Mouse (Mus musculus) T-helper 1 cell (primary cell): ENCODE measurements around the gene St6galnac6.

ENCODE experiments used
- in situ Hi-C: fragments of 300-600 bp; cut with MboI, MseI; formaldehyde crosslinking; loops from one replicate; pipeline ENCODE4 v1.15.1; 2025; ENCODE audit warnings: high pct_unique_total_duplicates

Gene St6galnac6

DNA sequence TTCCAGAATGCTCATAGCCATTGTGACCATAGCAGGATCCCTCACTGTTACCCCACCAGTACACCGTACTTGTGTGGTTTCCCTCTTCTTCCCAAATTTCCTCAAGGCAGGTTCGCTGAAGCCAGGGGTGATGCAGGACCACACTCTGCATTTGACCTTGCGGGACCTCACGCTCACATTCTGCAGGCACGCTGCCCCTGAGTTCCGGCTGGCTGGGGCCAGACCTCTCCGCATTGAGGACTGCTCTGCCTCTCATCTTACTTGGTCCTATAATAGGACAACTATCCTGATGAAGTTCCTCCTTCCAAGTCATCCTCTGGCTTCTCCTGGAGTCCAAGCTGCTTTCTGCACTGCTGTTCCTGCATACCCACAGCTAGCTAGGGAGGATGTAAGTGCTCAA is 37.1 kb downstream of the St6galnac6 start:
- in situ Hi-C loops = loop anchor here (10.0 kb wide), 1 partner anchor 48 kb away; no protein-coding TSS in a partner anchor

DNA sequence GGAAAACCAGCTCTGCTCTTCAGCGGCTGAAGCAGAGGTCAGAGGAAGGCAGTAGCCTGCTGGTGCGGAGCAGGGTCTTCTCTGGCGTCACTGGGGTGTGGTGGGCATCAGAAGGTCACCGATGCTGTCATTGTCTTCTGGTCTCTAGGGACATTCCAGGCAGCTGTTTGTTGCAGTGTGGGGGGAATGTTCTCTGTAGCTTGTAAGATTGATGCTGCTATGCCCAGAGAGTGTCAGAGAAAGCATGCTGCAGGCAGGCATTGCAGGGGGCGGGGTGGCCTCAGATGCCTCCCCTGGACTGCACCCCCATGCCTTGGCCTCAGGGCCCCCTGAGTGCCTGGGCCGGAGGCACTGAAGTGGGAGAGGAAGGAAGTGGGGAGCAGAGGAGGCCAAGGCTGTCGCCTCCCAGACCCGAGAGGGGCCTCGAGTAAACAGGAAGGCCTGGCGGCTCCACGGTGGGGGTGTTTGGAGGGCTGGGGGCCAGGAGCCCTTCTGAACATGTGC is 38.3 kb downstream of the St6galnac6 start:
- in situ Hi-C loops = loop anchor here (10.0 kb wide), 1 partner anchor 47 kb away; no protein-coding TSS in a partner anchor

GRCm38 (mm10) chr2:32639632-32640031 is 40.1 kb downstream of the St6galnac6 start:
- in situ Hi-C loops = loop anchor here (10.0 kb wide), 1 partner anchor 45 kb away; no protein-coding TSS in a partner anchor

- in situ Hi-C loops = no loop called here
Measured at GRCm38 (mm10) chr2:32640550-32641051, 41.1 kb downstream of the St6galnac6 start.

GRCm38 (mm10) chr2:32641810-32642209 is 42.3 kb downstream of the St6galnac6 start:
- in situ Hi-C loops = no loop called here

GRCm38 (mm10) chr2:32642813-32643212 is 43.3 kb downstream of the St6galnac6 start:
- in situ Hi-C loops = no loop called here

- in situ Hi-C loops = no loop called here
Measured at GRCm38 (mm10) chr2:32644083-32644482, 44.6 kb downstream of the St6galnac6 start.

- in situ Hi-C loops = no loop called here
Measured at GRCm38 (mm10) chr2:32644799-32645475, 45.4 kb downstream of the St6galnac6 start.

GRCm38 (mm10) chr2:32645647-32646046 is 46.1 kb downstream of the St6galnac6 start:
- in situ Hi-C loops = no loop called here

- in situ Hi-C loops = no loop called here
Measured at GRCm38 (mm10) chr2:32646379-32647056, 47.0 kb downstream of the St6galnac6 start, which contains the start of gene Eng. Gene Eng (plus strand): TSS chr2:32646595.

- in situ Hi-C loops = no loop called here
Measured at GRCm38 (mm10) chr2:32647366-32647765, 47.9 kb downstream of the St6galnac6 start.

- in situ Hi-C loops = no loop called here
Measured at GRCm38 (mm10) chr2:32653764-32654163, 54.3 kb downstream of the St6galnac6 start.

GRCm38 (mm10) chr2:32654743-32655393 is 55.4 kb downstream of the St6galnac6 start:
- in situ Hi-C loops = no loop called here

DNA sequence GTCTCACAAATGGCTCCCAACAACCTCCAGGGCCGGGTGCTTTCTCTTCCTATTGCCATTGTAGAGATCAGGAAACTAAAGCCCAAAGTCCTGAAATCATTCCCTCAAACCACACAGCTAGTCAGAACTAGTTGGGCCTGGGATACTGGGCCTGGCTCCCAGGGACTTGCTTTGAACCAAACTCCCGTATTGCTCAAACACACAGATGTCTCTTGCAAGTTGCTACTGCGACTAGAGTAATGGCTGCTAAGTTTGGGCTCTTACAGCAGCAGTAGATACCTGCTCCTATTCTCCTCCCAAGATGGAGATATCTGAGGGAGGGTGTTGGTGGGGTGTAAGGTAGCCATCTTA is 55.9 kb downstream of the St6galnac6 start:
- in situ Hi-C loops = no loop called here

- in situ Hi-C loops = no loop called here
Measured at GRCm38 (mm10) chr2:32655826-32656225, 56.3 kb downstream of the St6galnac6 start.

GRCm38 (mm10) chr2:32658873-32659272 is 59.4 kb downstream of the St6galnac6 start:
- in situ Hi-C loops = no loop called here

- in situ Hi-C loops = no loop called here
Measured at GRCm38 (mm10) chr2:32661509-32662107, 62.1 kb downstream of the St6galnac6 start.

DNA sequence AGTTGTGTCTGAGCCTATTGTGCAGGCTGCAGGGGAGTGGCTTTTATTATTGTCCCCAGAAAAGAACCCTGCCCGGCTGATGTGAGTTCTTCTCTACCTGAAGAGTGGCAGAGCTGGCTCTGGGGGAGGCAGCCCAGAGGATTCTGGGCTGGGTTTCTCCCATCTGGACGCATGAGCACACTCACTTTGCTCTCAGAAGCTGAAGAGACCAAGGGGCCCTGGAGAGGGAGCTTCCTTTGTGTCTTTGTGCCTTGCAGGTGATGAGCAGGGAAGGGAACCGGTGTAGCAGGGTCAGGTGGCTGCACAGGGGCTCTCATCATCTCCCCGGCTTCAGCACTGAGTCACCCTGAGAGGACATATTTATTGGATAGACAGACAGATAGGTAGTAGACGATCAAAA is 62.8 kb downstream of the St6galnac6 start:
- in situ Hi-C loops = no loop called here

- in situ Hi-C loops = no loop called here
Measured at GRCm38 (mm10) chr2:32665345-32665744, 65.8 kb downstream of the St6galnac6 start.

DNA sequence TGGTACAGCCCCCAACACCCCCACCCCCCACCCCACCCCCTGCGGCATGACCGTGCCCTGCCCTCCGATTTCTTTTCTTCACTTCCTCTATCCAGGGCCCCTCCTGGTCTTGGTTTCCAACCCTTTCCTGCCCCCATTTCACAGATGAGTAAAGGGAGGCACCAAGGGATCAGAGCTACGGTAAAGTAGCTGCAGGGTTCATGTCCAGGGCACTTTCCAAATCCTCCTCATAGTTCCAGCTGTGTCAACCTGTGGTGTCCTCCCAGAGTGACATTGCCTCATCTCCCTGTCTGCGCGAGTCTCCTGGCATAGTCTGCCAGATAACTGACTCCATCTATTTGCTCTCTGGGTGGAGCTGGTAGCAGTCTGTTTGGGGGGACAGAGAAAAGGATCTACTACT is 66.3 kb downstream of the St6galnac6 start:
- in situ Hi-C loops = no loop called here

- in situ Hi-C loops = no loop called here
Measured at GRCm38 (mm10) chr2:32667775-32668174, 68.3 kb downstream of the St6galnac6 start.

- in situ Hi-C loops = no loop called here
Measured at GRCm38 (mm10) chr2:32668176-32668575, 68.7 kb downstream of the St6galnac6 start.
